Mouse (Mus musculus) cerebellum, postnatal 36 days (tissue): ENCODE results near the gene Zfp773.
"Not testable (repeated sequence)": the region's sequence is repeated elsewhere in the genome, so short reads cannot be mapped to it uniquely, and the experiment has no call there.

ENCODE experiments used
- DNase-seq, 2 experiments: peaks; one replicate each; pipeline ENCODE4 v3.0.0; 2021 to 2022; ENCODE audit warnings: mixed read lengths in 2 of 2

Zfp773 gene

GRCm38 (mm10) chr7:7136379-7136866 is at the start of gene Zfp773:
Zfp773 (minus strand) TSS chr7:7136755.
- peak; percentile 65 to 66 for DNase-seq

- DNase-seq = no peak
Observed at GRCm38 (mm10) chr7:7185897-7186296, 49.3 kb upstream of the Zfp773 start.

GRCm38 (mm10) chr7:7171227-7172147 is 34.9 kb upstream of the Zfp773 start, which contains the start of gene Zfp418:
Zfp418 (plus strand) TSS chr7:7171330.
- peak; percentile 59 to 67 for DNase-seq

GRCm38 (mm10) chr7:7145991-7146608 is 9.5 kb upstream of the Zfp773 start:
- no peak for DNase-seq

- no peak for DNase-seq
Observed at GRCm38 (mm10) chr7:7144215-7144614, 7.7 kb upstream of the Zfp773 start.

- no peak for DNase-seq
Observed at GRCm38 (mm10) chr7:7132751-7133150, 3.8 kb downstream of the Zfp773 start.

- not testable (repeated sequence) for DNase-seq
Observed at GRCm38 (mm10) chr7:7130491-7131124, 5.9 kb downstream of the Zfp773 start.

- no peak for DNase-seq
Observed at GRCm38 (mm10) chr7:7121602-7121980, 15.0 kb downstream of the Zfp773 start.

- DNase-seq = peak; percentile 80 to 86
Observed at GRCm38 (mm10) chr7:7120921-7121601, 15.5 kb downstream of the Zfp773 start, which contains the start of gene Zfp954. Zfp954 (minus strand) TSS chr7:7121488.

GRCm38 (mm10) chr7:7118441-7118840 is 18.1 kb downstream of the Zfp773 start:
- no peak for DNase-seq

GRCm38 (mm10) chr7:7108501-7108900 is 28.1 kb downstream of the Zfp773 start:
- DNase-seq = no peak
